Mouse (Mus musculus): Measurements from ENCODE around the gene Hsd17b2.

Hsd17b2 gene

GRCm38 (mm10) chr8:117701859-117702258, at the start of gene Hsd17b2:
TSS of gene Hsd17b2 (plus strand) at chr8:117701904.
- in situ Hi-C loops (cut with MboI, MseI), result no loop called here

- in situ Hi-C loops (cut with MboI, MseI), result no loop called here
Observed at GRCm38 (mm10) chr8:117652318-117652717, 49.4 kb upstream of the Hsd17b2 start.

- in situ Hi-C loops (cut with MboI, MseI), result no loop called here
Observed at GRCm38 (mm10) chr8:117658990-117659389, 42.7 kb upstream of the Hsd17b2 start.

- in situ Hi-C loops (cut with MboI, MseI), result no loop called here
Observed at GRCm38 (mm10) chr8:117660358-117661031, 41.2 kb upstream of the Hsd17b2 start.

GRCm38 (mm10) chr8:117667349-117668124, 34.2 kb upstream of the Hsd17b2 start:
- in situ Hi-C loops (cut with MboI, MseI), result no loop called here

GRCm38 (mm10) chr8:117670461-117670860, 31.2 kb upstream of the Hsd17b2 start:
- in situ Hi-C loops (cut with MboI, MseI), result no loop called here

- in situ Hi-C loops (cut with MboI, MseI), result no loop called here
Observed at GRCm38 (mm10) chr8:117672558-117672957, 29.1 kb upstream of the Hsd17b2 start.

GRCm38 (mm10) chr8:117673430-117673830, 28.3 kb upstream of the Hsd17b2 start, which contains the start of gene Sdr42e1:
TSS of gene Sdr42e1 (minus strand) at chr8:117673689.
- in situ Hi-C loops (cut with MboI, MseI), result no loop called here

GRCm38 (mm10) chr8:117675171-117675570, 26.5 kb upstream of the Hsd17b2 start:
- in situ Hi-C loops (cut with MboI, MseI), result no loop called here

GRCm38 (mm10) chr8:117676460-117676859, 25.2 kb upstream of the Hsd17b2 start:
- in situ Hi-C loops (cut with MboI, MseI), result no loop called here

- in situ Hi-C loops (cut with MboI, MseI), result no loop called here
Observed at GRCm38 (mm10) chr8:117677011-117677410, 24.7 kb upstream of the Hsd17b2 start.

- in situ Hi-C loops (cut with MboI, MseI), result no loop called here
Observed at GRCm38 (mm10) chr8:117678650-117679049, 23.1 kb upstream of the Hsd17b2 start.

- in situ Hi-C loops (cut with MboI, MseI), result no loop called here
Observed at GRCm38 (mm10) chr8:117683925-117684472, 17.7 kb upstream of the Hsd17b2 start.

GRCm38 (mm10) chr8:117684504-117684903, 17.2 kb upstream of the Hsd17b2 start:
- in situ Hi-C loops (cut with MboI, MseI), result no loop called here

- in situ Hi-C loops (cut with MboI, MseI), result no loop called here
Observed at GRCm38 (mm10) chr8:117687890-117688289, 13.8 kb upstream of the Hsd17b2 start.

GRCm38 (mm10) chr8:117692131-117692530, 9.6 kb upstream of the Hsd17b2 start:
- in situ Hi-C loops (cut with MboI, MseI), result no loop called here

- in situ Hi-C loops (cut with MboI, MseI), result no loop called here
Observed at GRCm38 (mm10) chr8:117695636-117696035, 6.1 kb upstream of the Hsd17b2 start.

- in situ Hi-C loops (cut with MboI, MseI), result no loop called here
Observed at GRCm38 (mm10) chr8:117697248-117697647, 4.5 kb upstream of the Hsd17b2 start.

- in situ Hi-C loops (cut with MboI, MseI), result no loop called here
Observed at GRCm38 (mm10) chr8:117700699-117701098, 1.0 kb upstream of the Hsd17b2 start.

- in situ Hi-C loops (cut with MboI, MseI), result no loop called here
Observed at GRCm38 (mm10) chr8:117701246-117701645, 458 bp upstream of the Hsd17b2 start.

- in situ Hi-C loops (cut with MboI, MseI), result no loop called here
Observed at GRCm38 (mm10) chr8:117702701-117703100, 997 bp downstream of the Hsd17b2 start.

- in situ Hi-C loops (cut with MboI, MseI), result no loop called here
Observed at GRCm38 (mm10) chr8:117706141-117706540, 4.4 kb downstream of the Hsd17b2 start.

- in situ Hi-C loops (cut with MboI, MseI), result no loop called here
Observed at GRCm38 (mm10) chr8:117712226-117712625, 10.5 kb downstream of the Hsd17b2 start.
